Mouse (Mus musculus) lung, embryonic 14.5 days (tissue): Measurements from ENCODE around the gene Thpo. TPM values are rescaled to one million over a fixed set of nuclear protein-coding genes. Genes with fewer than 3 reads are reported as not detected.

Experiments used
- ATAC-seq: fragments of 200-750 bp; cut with Nextera tagmentation; 2 replicates; pipeline ENCODE4 v1.8.0; 2017; ENCODE audit warnings: mild to moderate bottlenecking, moderate TSS enrichment, moderate library complexity; ENCODE audit not compliant: insufficient read depth
- DNase-seq: peaks from one replicate; pipeline ENCODE4 v3.0.0-alpha.2; 2015
- H3K27ac ChIP-seq: fragments of 300-500 bp; sonication (generic); 2 replicates; pipeline ENCODE4 v1.5.1; 2014; ENCODE audit warnings: low read depth, mild to moderate bottlenecking, moderate library complexity
- H3K27me3 ChIP-seq: fragments of 300-500 bp; sonication (generic); 2 replicates; pipeline ENCODE4 v1.6.1; 2014; ENCODE audit warnings: low read length, control low read depth; ENCODE audit not compliant: insufficient read depth
- H3K36me3 ChIP-seq: fragments of 300-500 bp; sonication (generic); 2 replicates; pipeline ENCODE4 v1.6.1; 2014; ENCODE audit warnings: control low read depth; ENCODE audit not compliant: insufficient read depth
- H3K4me1 ChIP-seq: fragments of 300-500 bp; sonication (generic); 2 replicates; pipeline ENCODE4 v1.6.1; 2014; ENCODE audit warnings: antibody characterized with exemption, control low read depth; ENCODE audit not compliant: insufficient read depth
- H3K4me2 ChIP-seq: fragments of 300-500 bp; sonication (generic); 2 replicates; pipeline ENCODE4 v1.6.1; 2014; ENCODE audit warnings: mild to moderate bottlenecking
- H3K4me3 ChIP-seq: fragments of 300-500 bp; sonication (generic); 2 replicates; pipeline ENCODE4 v1.5.1; 2014; ENCODE audit warnings: low read depth, low read length
- H3K9ac ChIP-seq: fragments of 300-500 bp; sonication (generic); 2 replicates; pipeline ENCODE4 v1.6.1; 2014
- H3K9me3 ChIP-seq: fragments of 300-500 bp; sonication (generic); 2 replicates; pipeline ENCODE4 v1.6.1; 2016; ENCODE audit warnings: low read depth, low read length, control low read depth
- CTCF ChIP-seq: IDR thresholded peaks from 2 replicates; pipeline ENCODE4 v1.5.1; 2016; ENCODE audit warnings: antibody characterized with exemption, low read depth
- WGBS: fragments of 180-500 bp; shearing (Covaris S2); extraction: QIAGEN DNeasy Blood & Tissue Kit; methylation state at CpG from one replicate; pipeline ENCODE4 v1.1.7; 2014; 5-methylcytosine and 5-hydroxymethylcytosine counted together
- polyA plus RNA-seq: library from polyadenylated mRNA; unstranded; fragments of >200 nt; fragmentation: Nextera tagmentation; extraction: Ambion mirVana; gene quantifications from 2 replicates; pipeline ENCODE4 v1.2.1, GENCODE M21; 2014

The Thpo gene
- polyA plus RNA-seq, 1 experiment from 2014 or later = 1.1 TPM

GRCm38 (mm10) chr16:20677380-20677779, 56.9 kb downstream of the Thpo start:
- Histone ChIP-seq H3K4me3 (no peak overlapping the region), H3K27ac (no peak overlapping the region), H3K36me3 (peaks cover 79% of the 10 kb centered on the region), H3K27me3 (no peaks in the 10 kb centered on the region), H3K4me2 (no peak overlapping the region), H3K4me1 (no peaks in the 10 kb centered on the region), H3K9ac (peak overlapping the region; percentile 29; the same call in 1 of the 2 replicates), H3K9me3 (no peaks in the 10 kb centered on the region)
- TF ChIP-seq CTCF = no peak
- WGBS = 76% methylated on average over 5 of the region's 5 CpGs
- no peak for ATAC-seq
- DNase-seq = no peak

- peaks cover 3% of the 10 kb centered on the region; the same call in 1 of the 2 replicates for H3K4me1 ChIP-seq
- peaks cover 72% of the 10 kb centered on the region for H3K36me3 ChIP-seq
- no peak for ATAC-seq
- H3K27me3 ChIP-seq = no peaks in the 10 kb centered on the region
- no peak overlapping the region for H3K4me3 ChIP-seq
- H3K27ac ChIP-seq = no peak overlapping the region
- 73% methylated on average over 4 of the region's 4 CpGs for WGBS
- no peak overlapping the region for H3K9ac ChIP-seq
- H3K9me3 ChIP-seq = no peaks in the 10 kb centered on the region
- no peak; the same call in 1 of the 2 replicates for TF ChIP-seq CTCF
- no peak overlapping the region for H3K4me2 ChIP-seq
- DNase-seq = peak; percentile 45
Observed at GRCm38 (mm10) chr16:20676702-20677101, 57.6 kb downstream of the Thpo start.

GRCm38 (mm10) chr16:20675213-20675612, 59.1 kb downstream of the Thpo start:
- WGBS = 90% methylated on average over 6 of the region's 6 CpGs
- Histone ChIP-seq H3K4me1 (peaks cover 3% of the 10 kb centered on the region; the same call in 1 of the 2 replicates), H3K9ac (no peak overlapping the region), H3K9me3 (no peaks in the 10 kb centered on the region), H3K27ac (no peak overlapping the region), H3K4me2 (peak overlapping the region; percentile 99), H3K36me3 (peaks cover 57% of the 10 kb centered on the region), H3K4me3 (no peak overlapping the region), H3K27me3 (no peaks in the 10 kb centered on the region)
- DNase-seq = no peak
- no peak for TF ChIP-seq CTCF
- no peak for ATAC-seq

Other genes starting within 250 kb of the Thpo start
- gene Eif2b5, start 235.7 kb downstream of the Thpo start, polyA plus RNA-seq = 111 and 112 TPM in 2 replicates
- 24.6 and 25.2 TPM in 2 replicates for gene Dvl3, start 217.5 kb downstream of the Thpo start, polyA plus RNA-seq
- gene Ap2m1, start 199.0 kb downstream of the Thpo start, polyA plus RNA-seq = 641 and 646 TPM in 2 replicates
- gene Abcf3, start 185.9 kb downstream of the Thpo start, polyA plus RNA-seq = 51.1 and 53.9 TPM in 2 replicates
- gene Vwa5b2, start 145.0 kb downstream of the Thpo start, polyA plus RNA-seq = 0.53 and 0.89 TPM in 2 replicates
- gene Eef1akmt4, start 122.9 kb downstream of the Thpo start, polyA plus RNA-seq = 31.5 and 34.6 TPM in 2 replicates
- not detected in 2 replicates for gene Gm49333, start 122.9 kb downstream of the Thpo start, polyA plus RNA-seq
- 44.1 and 48.9 TPM in 2 replicates for gene Alg3, start 122.8 kb downstream of the Thpo start, polyA plus RNA-seq
- 0.72 and 1.3 TPM in 2 replicates for gene Camk2n2, start 113.2 kb downstream of the Thpo start, polyA plus RNA-seq
- gene Ece2, start 104.7 kb downstream of the Thpo start, polyA plus RNA-seq = 2.8 and 2.9 TPM in 2 replicates
- 345 and 352 TPM in 2 replicates for gene Psmd2, start 82.9 kb downstream of the Thpo start, polyA plus RNA-seq
- gene Eif4g1, start 66.2 kb downstream of the Thpo start, polyA plus RNA-seq = 176 and 191 TPM in 2 replicates
- 3.4 TPM in 2 replicates for gene Fam131a, start 41.3 kb downstream of the Thpo start, polyA plus RNA-seq
- 101 and 114 TPM in 2 replicates for gene Polr2h, start 16.8 kb downstream of the Thpo start, polyA plus RNA-seq
- gene Clcn2, start 16.8 kb downstream of the Thpo start, polyA plus RNA-seq = 7.5 and 10.1 TPM in 2 replicates
- 3.4 and 4.8 TPM in 2 replicates for gene Chrd, start 1.4 kb downstream of the Thpo start, polyA plus RNA-seq